Mouse (Mus musculus) embryo, embryonic 10.5 days (tissue): ENCODE results near the gene Abat.

Experiments used
- DNase-seq: peaks from one replicate; pipeline ENCODE4 v3.0.0-alpha.2; 2015; ENCODE audit warnings: low spot score

Abat gene

GRCm38 (mm10) chr16:8637217-8638051, 124.2 kb downstream of the Abat start, which contains the start of the genes Pmm2 and Tmem186:
Gene Pmm2, plus strand, starts transcription at chr16:8637674.
Gene Tmem186, minus strand, starts transcription at chr16:8637712.
- peak; percentile 94 for DNase-seq

- no peak for DNase-seq
Measured at GRCm38 (mm10) chr16:8638131-8638530, 124.9 kb downstream of the Abat start.

- DNase-seq = no peak
Measured at GRCm38 (mm10) chr16:8639466-8640191, 126.4 kb downstream of the Abat start.

- DNase-seq = peak; percentile 62
Measured at GRCm38 (mm10) chr16:8643855-8644254, 130.6 kb downstream of the Abat start.

DNA sequence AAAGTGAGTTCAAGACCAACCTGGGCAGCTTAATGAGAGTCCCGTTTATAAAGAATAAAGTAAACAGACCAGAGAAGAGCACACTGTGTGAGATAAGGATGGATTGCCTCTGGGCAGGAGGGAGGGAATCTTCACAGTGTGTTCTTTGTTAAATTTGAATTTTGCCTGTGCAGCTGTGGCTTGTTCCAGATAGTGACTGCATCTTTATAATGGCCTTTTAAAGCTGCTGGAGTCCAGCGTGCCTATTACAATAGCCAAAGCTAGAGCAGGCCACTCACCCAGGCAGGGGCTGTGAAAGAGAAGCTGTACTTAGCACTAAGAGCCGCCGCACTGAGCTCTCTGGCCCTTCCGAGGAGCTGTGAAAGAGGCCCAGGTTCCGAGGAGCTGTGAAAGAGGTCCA, 132.3 kb downstream of the Abat start:
- DNase-seq = no peak

- no peak for DNase-seq
Measured at GRCm38 (mm10) chr16:8650007-8650406, 136.8 kb downstream of the Abat start.

DNA sequence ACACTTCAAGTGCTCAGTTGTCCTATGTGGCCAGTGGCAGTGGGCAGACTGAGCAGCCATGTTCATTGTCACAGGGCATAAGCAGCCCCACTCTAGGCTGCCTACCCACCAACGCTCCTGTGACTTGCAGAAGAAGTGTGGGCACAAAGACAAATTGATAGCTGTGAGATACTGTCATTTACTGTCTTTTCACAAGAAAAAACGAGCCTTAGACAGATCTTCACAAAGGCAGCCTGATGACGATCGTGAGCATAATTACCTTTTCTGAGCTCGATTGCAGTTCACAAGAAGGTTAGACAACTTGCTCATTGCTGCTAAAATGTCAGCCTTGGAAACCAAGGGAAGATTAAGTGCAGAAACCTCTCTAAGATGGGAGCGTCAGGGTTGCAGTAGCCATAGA, 141.9 kb downstream of the Abat start:
- DNase-seq = no peak

- DNase-seq = no peak
Measured at GRCm38 (mm10) chr16:8655599-8655998, 142.4 kb downstream of the Abat start.

- no peak for DNase-seq
Measured at GRCm38 (mm10) chr16:8656256-8656655, 143.0 kb downstream of the Abat start.

- DNase-seq = no peak
Measured at GRCm38 (mm10) chr16:8658349-8658748, 145.1 kb downstream of the Abat start.

DNA sequence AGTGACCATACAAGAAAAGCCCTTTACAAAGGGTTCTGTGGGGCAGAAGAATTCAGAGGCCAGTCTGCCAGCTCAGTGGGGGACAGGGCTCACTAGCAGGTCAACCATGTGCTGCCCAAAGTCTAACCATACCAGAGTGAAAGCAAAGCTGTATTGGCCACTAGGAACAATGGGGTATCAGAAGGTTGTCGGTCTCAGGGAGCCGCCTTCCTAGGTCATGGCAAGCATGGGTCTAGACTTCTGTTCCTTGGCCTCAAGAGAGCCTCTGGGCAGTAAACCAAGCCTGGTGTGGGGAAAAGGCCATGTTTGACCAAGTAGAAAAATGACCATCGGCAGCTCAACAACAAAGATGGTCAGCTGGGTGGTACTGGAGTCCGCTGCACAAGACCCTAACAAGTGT, 145.5 kb downstream of the Abat start:
- DNase-seq = no peak

DNA sequence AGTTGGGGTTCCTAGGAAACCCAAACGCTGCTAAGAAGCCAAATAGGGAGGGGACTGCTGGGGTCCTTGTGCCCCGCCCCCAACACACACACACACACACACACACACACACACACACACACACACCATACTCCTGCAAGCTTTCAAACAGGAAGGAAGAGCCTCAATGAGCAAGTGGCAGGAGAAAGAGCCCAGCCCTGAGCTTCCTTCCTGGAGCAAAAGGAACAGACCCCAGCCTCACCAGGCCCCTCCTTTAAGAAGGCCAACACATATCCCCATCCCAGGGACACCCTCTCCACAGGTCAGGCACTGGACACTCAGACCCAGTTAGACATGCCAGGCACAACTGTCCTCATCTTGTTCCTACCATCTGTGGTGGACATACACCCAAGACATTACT, 149.8 kb downstream of the Abat start:
- no peak for DNase-seq

DNA sequence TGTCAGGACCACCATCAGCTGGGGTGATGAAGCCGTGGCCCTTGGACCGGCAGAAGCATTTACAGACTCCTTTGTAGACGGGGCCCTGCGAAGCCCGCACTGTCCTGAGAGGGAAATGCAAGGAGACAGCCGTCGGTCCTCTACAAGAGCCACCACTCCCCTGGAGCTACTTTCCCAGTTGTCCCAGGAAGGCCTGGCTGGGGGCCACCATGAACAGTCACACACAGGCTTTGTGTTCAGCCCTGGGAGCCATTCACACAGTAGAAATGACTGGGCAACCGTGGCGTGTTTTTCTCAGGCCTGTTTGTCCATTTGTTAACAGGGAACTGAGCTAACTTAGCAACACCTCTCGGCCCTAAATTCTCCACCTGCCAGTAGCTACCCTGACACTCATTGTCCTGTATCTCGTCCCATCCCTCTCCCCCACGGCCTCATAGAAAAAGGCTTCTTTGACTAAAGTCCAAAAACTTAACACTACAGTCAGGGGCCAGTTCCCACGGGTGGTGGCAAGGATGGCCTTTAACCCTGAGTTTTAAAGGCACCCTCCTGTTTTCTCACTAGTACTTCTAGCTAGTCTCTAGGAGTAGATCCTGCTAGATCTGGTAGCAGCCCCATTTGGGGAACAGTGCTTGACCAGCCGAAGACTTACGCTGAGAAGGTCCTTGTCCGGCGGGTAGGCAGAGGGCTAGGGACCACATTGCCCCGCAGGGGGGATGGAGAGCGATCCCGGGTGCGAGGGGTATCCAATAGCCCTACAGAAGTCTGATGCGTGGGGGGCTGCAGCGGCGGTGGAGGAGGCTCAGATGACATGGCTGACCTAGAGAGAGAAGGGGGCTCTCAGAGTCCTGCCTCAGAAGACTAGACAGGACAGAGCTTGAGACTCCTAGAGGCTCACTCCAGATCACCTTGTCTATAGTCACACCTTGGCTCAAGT, 150.6 kb downstream of the Abat start:
- DNase-seq = no peak

DNA sequence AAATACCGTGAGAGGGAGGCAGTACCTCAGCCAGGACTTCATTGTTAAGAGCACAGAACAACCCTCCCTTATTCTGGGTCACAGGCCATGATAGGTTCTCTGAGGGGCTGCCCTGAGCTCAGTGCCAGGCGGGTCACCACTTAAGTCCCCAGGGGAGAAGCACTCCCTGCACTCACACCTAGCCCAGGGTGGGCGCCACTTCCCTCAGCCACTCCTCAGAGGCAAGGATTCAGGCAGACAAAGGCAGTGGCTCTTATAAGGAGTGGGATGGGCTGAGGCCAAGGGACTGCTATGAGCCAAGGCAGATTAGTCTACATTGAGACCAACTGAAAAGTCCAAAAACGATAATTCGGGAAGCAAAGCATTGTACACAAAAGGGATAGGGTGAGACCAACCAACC, 152.1 kb downstream of the Abat start:
- no peak for DNase-seq

GRCm38 (mm10) chr16:8666452-8666851, 153.2 kb downstream of the Abat start:
- no peak for DNase-seq

DNA sequence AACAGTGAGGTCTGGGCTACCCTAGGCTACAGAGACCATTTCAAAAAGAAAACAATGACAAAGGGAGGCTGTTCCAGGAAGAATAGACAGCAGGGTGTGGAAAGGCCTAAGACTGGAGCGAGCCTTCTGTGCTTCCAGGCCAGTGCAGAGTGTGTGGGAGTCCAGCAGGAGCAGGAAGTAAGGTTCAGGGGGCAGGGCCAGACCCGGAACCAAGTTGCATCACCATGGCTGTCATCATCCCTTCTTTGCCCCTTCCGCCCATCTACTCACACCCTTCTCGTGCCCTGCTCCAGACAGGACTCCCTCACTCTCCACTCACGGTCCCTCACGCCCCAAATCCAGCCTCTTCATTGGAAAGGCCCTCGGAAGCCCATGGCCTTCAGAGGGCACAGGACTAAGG, 154.0 kb downstream of the Abat start:
- no peak for DNase-seq

DNA sequence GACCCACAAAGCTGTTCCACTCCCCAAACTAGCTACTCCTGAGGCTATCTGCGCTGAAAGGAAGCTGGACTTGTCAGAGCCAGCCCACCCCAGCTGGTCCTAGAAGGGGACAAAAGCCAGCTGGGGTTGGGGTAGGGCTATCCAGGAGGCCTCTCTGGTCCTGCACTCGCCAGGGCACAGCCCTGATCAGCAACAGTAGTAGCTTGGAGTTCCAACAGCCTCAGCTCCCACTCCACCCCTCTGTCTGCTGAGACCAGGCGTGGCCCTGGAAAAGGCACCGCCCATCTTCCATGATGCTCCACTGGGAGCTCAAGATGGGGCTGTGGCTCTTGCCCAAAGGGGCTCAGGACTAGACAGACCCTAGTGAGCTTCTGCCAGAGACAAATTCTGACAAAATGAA, 154.6 kb downstream of the Abat start:
- no peak for DNase-seq

GRCm38 (mm10) chr16:8668386-8668785, 155.2 kb downstream of the Abat start:
- DNase-seq = no peak

DNA sequence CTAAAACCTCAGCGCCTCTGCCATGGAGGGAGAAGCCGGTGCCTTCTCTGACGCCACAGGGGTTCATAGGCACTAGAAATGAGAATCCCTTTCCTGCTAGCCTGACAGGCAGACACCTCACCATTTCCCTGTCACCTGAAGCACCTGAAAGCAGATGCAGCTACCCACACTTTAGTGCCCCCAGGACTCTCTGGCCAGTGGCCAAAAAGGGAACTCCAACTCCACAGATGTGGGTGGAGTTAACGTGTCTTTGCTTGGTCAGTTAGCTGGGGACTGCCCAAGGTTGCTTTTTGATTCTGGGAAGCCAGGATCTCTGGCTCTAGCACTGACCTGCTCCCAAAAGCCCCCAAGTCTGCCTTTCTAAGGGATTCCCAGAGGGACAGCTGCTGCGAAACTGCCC, 156.2 kb downstream of the Abat start:
- peak; percentile 44 for DNase-seq

DNA sequence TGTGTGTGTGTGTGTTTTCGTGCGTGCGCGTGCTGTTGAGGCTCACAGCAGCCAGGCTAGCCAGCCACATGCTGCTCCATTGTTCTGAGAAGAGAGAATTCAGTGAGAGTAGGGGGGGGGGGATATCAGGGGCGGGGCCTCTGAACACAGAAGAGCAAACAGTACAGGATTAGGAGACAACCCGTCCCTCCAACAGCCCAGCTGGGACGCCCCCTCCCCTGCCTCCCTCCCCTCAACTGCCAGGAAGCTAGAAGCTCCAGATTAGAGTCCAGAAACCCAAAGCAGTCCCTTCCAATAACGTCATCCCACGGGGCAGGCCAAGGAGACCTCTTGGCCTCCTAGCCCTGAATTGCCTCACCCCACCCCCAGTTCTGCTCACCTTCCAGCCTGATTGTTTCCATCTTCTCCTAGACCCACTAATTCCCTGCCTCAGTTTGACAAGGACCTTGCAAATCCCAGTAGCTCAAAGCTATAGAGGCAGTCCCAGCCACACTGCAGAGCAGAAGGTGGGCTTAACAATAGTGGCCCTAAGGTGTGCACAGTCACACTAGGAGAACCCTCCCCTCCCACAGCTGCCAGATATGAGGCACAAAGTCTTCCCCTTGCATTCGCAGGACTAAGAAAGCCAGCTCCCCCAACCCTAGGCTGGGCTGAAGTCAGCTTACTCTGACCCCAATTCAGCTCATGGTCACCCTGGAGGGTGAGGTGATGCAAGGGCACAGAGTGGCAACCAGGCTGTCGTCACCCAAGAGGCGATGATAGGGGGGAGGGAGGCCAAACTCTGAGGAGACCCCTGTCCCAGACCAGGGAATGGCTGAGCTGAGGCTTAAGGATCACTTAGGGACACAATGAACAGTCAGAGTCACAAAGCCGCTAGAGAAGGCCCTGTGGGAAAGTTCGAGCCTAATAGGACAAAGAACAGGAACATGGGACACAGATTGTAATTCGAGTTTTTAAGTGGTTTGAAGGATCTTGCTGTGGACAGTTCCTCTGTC, 157.1 kb downstream of the Abat start:
- peak; percentile 76 for DNase-seq
